Mouse (Mus musculus) ES-Bruce4 (cell line): ENCODE results near the gene Nol4l.

Experiments used
- CTCF ChIP-seq: IDR thresholded peaks from one replicate; pipeline ENCODE4 v1.8.1; 2011; ENCODE audit warnings: low read depth, low read length
- POLR2A ChIP-seq: IDR thresholded peaks from one replicate; pipeline ENCODE4 v1.8.1; 2011; ENCODE audit warnings: low read length; ENCODE audit not compliant: insufficient read depth

DNA sequence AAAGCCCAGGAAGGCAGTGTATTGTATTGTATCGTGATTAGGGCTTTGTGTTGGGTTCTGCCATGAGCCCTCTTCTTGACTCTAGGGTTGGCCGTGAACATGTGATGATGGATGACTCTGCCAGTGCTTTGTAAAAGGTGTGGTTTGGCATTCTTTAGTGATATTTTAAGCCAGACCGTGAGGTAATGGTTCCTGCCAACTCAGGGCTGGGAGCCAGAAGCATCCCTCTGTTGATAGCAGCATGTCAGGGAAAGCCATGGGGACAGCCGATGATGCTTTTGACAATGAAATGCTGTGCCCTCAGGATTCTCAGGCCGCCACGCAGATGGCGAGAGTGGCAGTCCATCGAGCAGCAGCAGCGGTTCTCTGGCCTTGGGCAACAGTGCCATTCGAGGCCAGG, 136.7 kb downstream of the Nol4l start:
- TF ChIP-seq POLR2A (no peak), CTCF (no peak)
